Comparison of ENCODE assay signal across 9 mouse cellular contexts in genomic region chr7:66233141-66233946, GRCm38 (mm10).
DNase-seq lines count a peak whose midpoint lies in the region; ATAC-seq and TF ChIP-seq lines count a peak whose summit lies in the region.
"Had no signal": no experiment of that assay in that cellular context is flagged by ENCODE, and none has a peak within 500 bp of the region (broad histone marks: within the 10 kb centered on the region; RNA-seq: fewer than 3 reads in every experiment).

No protein-coding gene starts in this region.

- no peak overlapping the region for H3K4me3 ChIP-seq in heart, embryonic 10.5 days
- H3K4me3 ChIP-seq in liver, embryonic 11.5 days (ENCODE audit: low read depth, low read length), result no peak overlapping the region
- no peak overlapping the region for H3K4me3 ChIP-seq in cerebellum, adult 2 months (replicated peaks; ENCODE audit: insufficient read depth, low read depth, low read length)
- H3K4me3 ChIP-seq: neural tube, embryonic 15.5 days had no signal

- H3K9me3 ChIP-seq in heart, embryonic 10.5 days, result no peaks in the 10 kb centered on the region
- no peaks in the 10 kb centered on the region for H3K9me3 ChIP-seq in liver, embryonic 11.5 days (ENCODE audit: control insufficient read depth, low read length)
- H3K9me3 ChIP-seq: neural tube, embryonic 15.5 days had no signal

- H3K4me2 ChIP-seq in liver, embryonic 11.5 days, result peak overlapping the region; percentile 56
- H3K4me2 ChIP-seq: neural tube, embryonic 15.5 days had no signal

- intact Hi-C loops in left cerebral cortex, postnatal 4 days (cut with DNase I), result no loop called here

- H3K4me1 ChIP-seq in heart, embryonic 10.5 days, result peaks cover 56% of the 10 kb centered on the region
- peaks cover 33% of the 10 kb centered on the region for H3K4me1 ChIP-seq in liver, embryonic 11.5 days (replicated peaks; ENCODE audit: control insufficient read depth, insufficient read depth, low read length)
- no peaks in the 10 kb centered on the region for H3K4me1 ChIP-seq in cerebellum, adult 2 months (ENCODE audit: control insufficient read depth, insufficient read depth, low read length)

- TF ChIP-seq CTCF in cerebellum, adult 2 months (IDR thresholded peaks at IDR 0.05; ENCODE audit: borderline replicate concordance, insufficient read depth, low read depth, low read length), result no peak

- peak overlapping the region; percentile 81 for H3K27ac ChIP-seq in heart, embryonic 10.5 days
- H3K27ac ChIP-seq in liver, embryonic 11.5 days (ENCODE audit: low read depth, low read length), result peak overlapping the region; percentile 91
- no peak overlapping the region for H3K27ac ChIP-seq in cerebellum, adult 2 months (ENCODE audit: insufficient read depth, low read length)
- H3K27ac ChIP-seq: neural tube, embryonic 15.5 days had no signal

- WGBS in heart, embryonic 10.5 days, result 40% methylated on average over 4 of the region's 4 CpGs
- WGBS in liver, embryonic 11.5 days, result 40% methylated on average over 4 of the region's 4 CpGs
- 91% methylated on average over 4 of the region's 4 CpGs for WGBS in cerebellum, adult 2 months

- DNase-seq in heart, embryonic 10.5 days (ENCODE audit: low spot score), result peak; percentile 91
- DNase-seq in heart, adult 8-10 months (ENCODE audit: low spot score), result no peak
- DNase-seq in 416B (ENCODE audit: low read depth), result peak; percentile 98
- DNase-seq in c-Kit-positive CD71-positive TER-119-negative erythroid progenitor cells, embryonic 14.5 days (ENCODE audit: low read depth), result peak; percentile 97
- no peak for DNase-seq in liver, embryonic 11.5 days (ENCODE audit: low spot score)
- DNase-seq in cerebellum, adult 11-12 months, result no peak
- DNase-seq in cerebellum, adult 2 months, result no peak
- no peak for DNase-seq in left cerebral cortex, postnatal 4 days

- H3K36me3 ChIP-seq in heart, embryonic 10.5 days, result no peaks in the 10 kb centered on the region
- no peaks in the 10 kb centered on the region for H3K36me3 ChIP-seq in liver, embryonic 11.5 days (ENCODE audit: control insufficient read depth, insufficient read depth, low read length)
- H3K36me3 ChIP-seq: neural tube, embryonic 15.5 days had no signal

- H3K27me3 ChIP-seq in heart, embryonic 10.5 days (ENCODE audit: insufficient read depth, poor library complexity, severe bottlenecking), result no peaks in the 10 kb centered on the region
- H3K27me3 ChIP-seq in liver, embryonic 11.5 days (replicated peaks; ENCODE audit: control insufficient read depth, insufficient read depth, low read length), result no peaks in the 10 kb centered on the region
- no peaks in the 10 kb centered on the region for H3K27me3 ChIP-seq in cerebellum, adult 2 months (ENCODE audit: control insufficient read depth, insufficient read depth, low read length)
- H3K27me3 ChIP-seq: neural tube, embryonic 15.5 days had no signal

- peak overlapping the region; percentile 55 for H3K9ac ChIP-seq in liver, embryonic 11.5 days (ENCODE audit: low read depth, low read length)
- H3K9ac ChIP-seq: neural tube, embryonic 15.5 days had no signal

- TF ChIP-seq POLR2A in cerebellum, adult 2 months (IDR thresholded peaks at IDR 0.05; ENCODE audit: borderline replicate concordance, insufficient read depth, low read length), result no peak

- peak; percentile 94 for ATAC-seq in liver, embryonic 11.5 days (replicated peaks; ENCODE audit: low FRiP score)

Comparison
In these comparisons a context has a peak if more than half of its experiments do, and no peak if none do; other contexts are left out.
1. DNase-seq: peak in heart, embryonic 10.5 days (single experiment), 416B (single experiment) and c-Kit-positive CD71-positive TER-119-negative erythroid progenitor cells, embryonic 14.5 days (single experiment); none in heart, adult 8-10 months (single experiment), liver, embryonic 11.5 days (single experiment), cerebellum, adult 11-12 months (single experiment), cerebellum, adult 2 months (0 of 2) and left cerebral cortex, postnatal 4 days (single experiment).